Mouse (Mus musculus) myocyte (in vitro differentiated cells): ENCODE data around the gene Dscaml1.

Experiments used
- E2F4 ChIP-seq: IDR thresholded peaks from one replicate; pipeline ENCODE4 v1.6.1; 2011; ENCODE audit warnings: mild to moderate bottlenecking, control low read depth, moderate library complexity; ENCODE audit not compliant: insufficient read depth
- MAX ChIP-seq: IDR thresholded peaks from one replicate; pipeline ENCODE4 v1.6.1; 2011; ENCODE audit warnings: low read depth, mild to moderate bottlenecking, control low read depth
- POLR2A ChIP-seq: IDR thresholded peaks from one replicate; pipeline ENCODE4 v1.6.1; 2011; ENCODE audit warnings: low read depth, mild to moderate bottlenecking, control low read depth, moderate library complexity; ENCODE audit not compliant: insufficient read length
- POLR2AphosphoS2 ChIP-seq: IDR thresholded peaks from one replicate; pipeline ENCODE4 v1.6.1; 2011; ENCODE audit warnings: low read depth, control low read depth; ENCODE audit not compliant: insufficient read length
- REST ChIP-seq: IDR thresholded peaks from one replicate; pipeline ENCODE4 v1.6.1; 2011; ENCODE audit warnings: mild to moderate bottlenecking, control low read depth, moderate library complexity; ENCODE audit not compliant: insufficient read depth, insufficient read length
- SRF ChIP-seq: IDR thresholded peaks from one replicate; pipeline ENCODE4 v1.6.1; 2011; ENCODE audit warnings: low read depth; ENCODE audit not compliant: control insufficient read depth, insufficient read length
- TCF12 ChIP-seq: IDR thresholded peaks from one replicate; pipeline ENCODE4 v1.6.1; 2011; ENCODE audit warnings: mild to moderate bottlenecking, control low read depth; ENCODE audit not compliant: poor library complexity, insufficient read depth, severe bottlenecking
- USF1 ChIP-seq: IDR thresholded peaks from one replicate; pipeline ENCODE4 v1.6.1; 2011; ENCODE audit warnings: low read depth, mild to moderate bottlenecking, control low read depth, moderate library complexity

DNA sequence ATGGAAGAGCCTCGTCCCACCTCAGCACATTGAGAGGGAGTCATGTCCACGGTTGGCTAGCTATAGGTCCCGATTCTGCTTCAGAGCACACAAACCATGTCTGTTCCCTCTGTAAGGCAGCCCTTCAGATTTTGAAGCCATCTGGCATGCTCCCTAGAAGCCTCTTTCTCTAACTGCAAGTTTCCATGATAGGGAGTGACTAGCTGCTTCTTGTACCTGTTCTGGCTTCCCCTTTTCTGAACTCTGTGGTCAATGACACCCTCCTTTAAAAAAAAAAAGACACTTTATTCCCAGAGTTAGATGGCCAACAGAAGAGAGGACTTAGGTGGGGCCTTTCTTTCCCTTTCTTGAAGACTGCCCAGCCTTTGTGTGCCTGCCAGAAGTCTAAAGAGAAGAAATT lies 130.5 kb downstream of the Dscaml1 start:
- TF ChIP-seq E2F4 (no peak), POLR2A (no peak), POLR2AphosphoS2 (no peak), TCF12 (no peak), MAX (no peak), REST (no peak), SRF (no peak), USF1 (no peak)
